In the genomic region with DNA sequence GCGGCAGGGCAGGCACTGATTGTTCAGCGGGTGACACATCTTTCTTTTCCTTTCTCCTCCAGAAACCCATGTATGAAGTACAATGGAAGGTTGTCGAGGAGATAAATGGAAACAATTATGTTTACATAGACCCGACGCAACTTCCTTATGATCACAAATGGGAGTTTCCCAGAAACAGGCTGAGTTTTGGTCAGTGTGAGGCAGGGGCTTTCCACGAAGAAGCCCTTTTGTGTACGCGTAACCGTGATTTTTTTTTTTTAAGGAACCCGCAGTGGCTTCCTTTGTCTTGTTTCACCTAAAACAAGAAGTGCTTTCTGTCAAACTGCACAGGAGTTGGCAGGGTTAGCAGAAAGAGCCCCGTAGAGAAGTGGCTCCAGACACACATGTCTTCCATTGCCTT, we compare ENCODE assay signal across 32 mouse cellular contexts.
DNase-seq lines count a peak whose midpoint lies in the region; ATAC-seq and TF ChIP-seq lines count a peak whose summit lies in the region.
"Had no signal": no experiment of that assay in that cellular context is flagged by ENCODE, and none has a peak within 500 bp of the region (broad histone marks: within the 10 kb centered on the region; RNA-seq: fewer than 3 reads in every experiment).

No protein-coding gene starts in this region.

- 70% methylated on average over 11 of the region's 11 CpGs for WGBS in heart, embryonic 12.5 days
- WGBS in heart, adult 2 months: 57% methylated on average over 11 of the region's 11 CpGs
- 58% methylated on average over 11 of the region's 11 CpGs for WGBS in spleen, adult 2 months

- 0 out of 2 replicates have a peak overlapping the region, but pooled peaks have one; percentile 33 for H3K27ac ChIP-seq in heart, embryonic 12.5 days (ENCODE audit: poor library complexity, severe bottlenecking)
- H3K27ac ChIP-seq in heart, adult 2 months: no peak overlapping the region
- H3K27ac ChIP-seq in spleen, adult 2 months (ENCODE audit: insufficient read depth, low read length): peak overlapping the region; percentile 57
- H3K27ac ChIP-seq: embryonic facial prominence, embryonic 10.5 days; embryonic facial prominence, embryonic 15.5 days; forebrain, embryonic 12.5 days; heart, embryonic 10.5 days; hindbrain, postnatal 0 days; kidney, postnatal 0 days; liver, embryonic 14.5 days; midbrain, embryonic 12.5 days; neural tube, embryonic 13.5 days had no signal

- H3K9ac ChIP-seq in heart, embryonic 12.5 days: no peak overlapping the region
- H3K9ac ChIP-seq in heart, adult 2 months (ENCODE audit: low read depth, low read length): no peak overlapping the region
- H3K9ac ChIP-seq: embryonic facial prominence, embryonic 15.5 days; forebrain, embryonic 12.5 days; forebrain, postnatal 0 days; liver, embryonic 14.5 days; midbrain, embryonic 12.5 days; neural tube, embryonic 13.5 days had no signal

- H3K4me1 ChIP-seq in heart, embryonic 12.5 days (replicated peaks): peaks cover 6% of the 10 kb centered on the region
- H3K4me1 ChIP-seq in heart, adult 2 months (ENCODE audit: control insufficient read depth, insufficient read depth, low read length): no peaks in the 10 kb centered on the region
- no peaks in the 10 kb centered on the region for H3K4me1 ChIP-seq in spleen, adult 2 months (ENCODE audit: control insufficient read depth, insufficient read depth, insufficient read length)
- H3K4me1 ChIP-seq: embryonic facial prominence, embryonic 15.5 days; midbrain, embryonic 12.5 days had no signal

- no peak for DNase-seq in heart, adult 2 months
- no peak for DNase-seq in spleen, adult 2 months (ENCODE audit: low read depth in 1 of 2, low spot score in 2 of 2)
- DNase-seq in spleen, adult 18-20 months: no peak
- DNase-seq in left cerebral cortex, postnatal 14 days (ENCODE audit: low spot score in 2 of 2): no peak
- no peak for DNase-seq in adrenal gland, postnatal 10 days
- DNase-seq: adrenal gland, adult 8-10 months; cerebellum, adult 8-10 months; cerebellum, postnatal 25 days; forebrain, postnatal 0 days; gastrocnemius, postnatal 10 days; kidney, adult 8-10 months; layer of hippocampus, adult 9-11 months; liver; lung, adult 2 months; lung, postnatal 4 days; right cerebral cortex, postnatal 4 days; thymus, adult 2 months had no signal

- H3K27me3 ChIP-seq in heart, embryonic 12.5 days (replicated peaks): no peaks in the 10 kb centered on the region
- no peaks in the 10 kb centered on the region for H3K27me3 ChIP-seq in heart, adult 2 months (ENCODE audit: control insufficient read depth, insufficient read depth, low read length)
- no peaks in the 10 kb centered on the region for H3K27me3 ChIP-seq in spleen, adult 2 months (ENCODE audit: control insufficient read depth, insufficient read depth, low read length)
- H3K27me3 ChIP-seq: embryonic facial prominence, embryonic 15.5 days; forebrain, embryonic 12.5 days; megakaryocyte, embryonic 14.5 days; midbrain, embryonic 12.5 days; neural tube, embryonic 13.5 days had no signal

- ATAC-seq in heart, embryonic 12.5 days (ENCODE audit: insufficient number of reproducible peaks, low FRiP score): no peak
- ATAC-seq in hematopoietic stem cell, adult 5-6 weeks (replicated peaks in 1 of 2; ENCODE audit: insufficient read depth in 1 of 2, low FRiP score in 2 of 2, low TSS enrichment in 1 of 2, low read depth in 1 of 2, poor library complexity in 2 of 2, severe bottlenecking in 2 of 2): peak; percentile 7 to 29; a peak in 3 of 4 replicates
- ATAC-seq: activated CD4-positive, CD25-positive, alpha-beta regulatory T cell, adult 4 months; forebrain, postnatal 0 days; hindbrain, postnatal 0 days; intestine, embryonic 16.5 days had no signal

- intact Hi-C loops in heart, adult 2 months (cut with DNase I): no loop called here
- intact Hi-C loops in left cerebral cortex, postnatal 14 days (cut with DNase I): no loop called here

- no peak for TF ChIP-seq EP300 in heart, adult 2 months (IDR thresholded peaks at IDR 0.05; ENCODE audit: insufficient read depth, low read depth, low read length)

- peaks cover 7% of the 10 kb centered on the region; the same call in 1 of the 2 replicates for H3K36me3 ChIP-seq in heart, embryonic 12.5 days
- no peaks in the 10 kb centered on the region for H3K36me3 ChIP-seq in heart, adult 2 months (ENCODE audit: control insufficient read depth, insufficient read depth, low read length)
- H3K36me3 ChIP-seq in spleen, adult 2 months (ENCODE audit: control insufficient read depth, insufficient read depth, low read length): no peaks in the 10 kb centered on the region
- H3K36me3 ChIP-seq: embryonic facial prominence, embryonic 15.5 days had no signal

- TF ChIP-seq POLR2A in heart, adult 2 months (IDR thresholded peaks at IDR 0.05; ENCODE audit: insufficient read depth, low read depth, low read length): no peak
- no peak for TF ChIP-seq POLR2A in spleen, adult 2 months (IDR thresholded peaks at IDR 0.05; ENCODE audit: low read depth, low read length)

- no peak overlapping the region for H3K4me3 ChIP-seq in heart, embryonic 12.5 days
- no peak overlapping the region for H3K4me3 ChIP-seq in heart, adult 2 months
- H3K4me3 ChIP-seq in spleen, adult 2 months (ENCODE audit: extremely low read depth, insufficient read depth, insufficient read length): no peak overlapping the region; the same call in 1 of the 2 replicates
- H3K4me3 ChIP-seq: embryonic facial prominence, embryonic 10.5 days; embryonic facial prominence, embryonic 15.5 days; forebrain, embryonic 12.5 days; heart, embryonic 10.5 days; megakaryocyte, embryonic 14.5 days; midbrain, embryonic 12.5 days; myocyte; neural tube, embryonic 13.5 days had no signal

- H3K9me3 ChIP-seq in heart, embryonic 12.5 days (replicated peaks): 0 out of 2 replicates have a peak, but pooled peaks cover 3% of the 10 kb centered on the region
- H3K9me3 ChIP-seq: embryonic facial prominence, embryonic 15.5 days; forebrain, embryonic 12.5 days; heart, embryonic 10.5 days; midbrain, embryonic 12.5 days; neural tube, embryonic 13.5 days had no signal

- no peak overlapping the region for H3K4me2 ChIP-seq in heart, embryonic 12.5 days
- H3K4me2 ChIP-seq: embryonic facial prominence, embryonic 15.5 days; forebrain, embryonic 12.5 days; midbrain, embryonic 12.5 days; neural tube, embryonic 13.5 days had no signal

- TF ChIP-seq CTCF in heart, adult 2 months (IDR thresholded peaks at IDR 0.05): no peak
- no peak for TF ChIP-seq CTCF in spleen, adult 2 months (IDR thresholded peaks at IDR 0.05; ENCODE audit: extremely low read depth, insufficient read depth, insufficient read length, insufficient replicate concordance)

- H3K79me2 ChIP-seq in heart, adult 2 months (replicated peaks; ENCODE audit: control insufficient read depth, insufficient read depth, low read length): no peaks in the 10 kb centered on the region
